Comparison of ENCODE assay signal across 8 mouse cellular contexts in the genomic region with DNA sequence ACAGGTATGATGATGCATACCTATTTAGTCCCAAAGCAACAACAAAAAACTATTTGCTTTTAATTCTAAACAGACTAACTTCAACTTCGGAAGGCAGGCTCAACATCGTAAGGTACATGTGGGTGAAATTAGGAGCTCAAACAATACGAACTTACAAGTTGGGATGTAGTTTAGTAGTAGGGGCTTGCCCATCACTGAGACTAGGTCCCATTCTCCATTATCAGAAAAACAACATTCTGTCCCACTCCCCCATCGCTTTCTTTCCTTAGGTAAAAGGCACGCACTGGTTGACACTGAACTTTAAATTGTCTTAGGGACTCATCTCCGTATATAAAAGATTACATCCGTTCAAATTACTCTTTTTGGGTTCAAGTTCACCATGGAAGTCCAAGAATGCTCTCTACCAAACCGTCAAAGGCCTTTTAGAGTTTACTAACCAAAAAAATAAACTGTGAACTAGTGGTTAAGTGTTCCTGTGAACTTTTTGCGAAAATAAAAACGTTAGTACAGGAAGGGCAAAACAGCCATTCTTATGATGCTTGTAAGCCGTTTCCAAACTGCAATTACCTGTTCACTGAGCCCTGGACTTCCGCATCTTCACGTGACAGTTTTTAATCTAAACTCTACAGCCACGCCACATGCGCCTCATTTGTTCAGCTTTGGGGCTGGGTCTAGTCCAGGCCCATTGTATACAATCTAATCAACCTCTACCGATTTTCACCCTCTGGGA. TPM values are rescaled to one million over a fixed set of nuclear protein-coding genes. Genes with fewer than 3 reads are reported as not detected.
DNase-seq lines count a peak whose midpoint lies in the region; ATAC-seq and TF ChIP-seq lines count a peak whose summit lies in the region.

No protein-coding gene starts in this region.

- intact Hi-C loops in left cerebral cortex, adult 2 months (cut with DNase I): no loop called here
- intact Hi-C loops in left cerebral cortex, postnatal 14 days (cut with DNase I): no loop called here
- intact Hi-C loops in left cerebral cortex, postnatal 25 days (cut with DNase I): no loop called here

- H3K4me2 ChIP-seq in hindbrain, postnatal 0 days (ENCODE audit: low read depth, low read length): peak overlapping the region; percentile 59
- H3K4me2 ChIP-seq in liver, embryonic 15.5 days: peak overlapping the region; percentile 79
- H3K4me2 ChIP-seq in neural tube, embryonic 13.5 days: peak overlapping the region; percentile 92

- ATAC-seq in hindbrain, postnatal 0 days: no peak
- no peak for ATAC-seq in liver, embryonic 15.5 days (ENCODE audit: insufficient read depth)
- peak; percentile 1; the same call in 1 of the 2 replicates for ATAC-seq in neural tube, embryonic 13.5 days (ENCODE audit: low read depth)

- no peak for TF ChIP-seq CTCF in left cerebral cortex, adult 2 months (IDR thresholded peaks at IDR 0.05)
- no peak for TF ChIP-seq CTCF in cortical plate, adult 2 months (IDR thresholded peaks at IDR 0.05; ENCODE audit: extremely low read depth, insufficient read depth, low read length)
- TF ChIP-seq CTCF in hindbrain, postnatal 0 days (IDR thresholded peaks at IDR 0.05; ENCODE audit: low read depth): no peak

- no peak for TF ChIP-seq POLR2A in cortical plate, adult 2 months (IDR thresholded peaks at IDR 0.05; ENCODE audit: extremely low read depth, insufficient read depth, low read length)

- WGBS in hindbrain, postnatal 0 days: 2% methylated on average over 16 of the region's 16 CpGs
- WGBS in liver, embryonic 15.5 days (ENCODE audit: insufficient replicate concordance): under 1% methylated on average over 16 of the region's 16 CpGs
- whole genome bisulfite sequencing in neural tube, embryonic 13.5 days: 2% methylated on average over 16 of the region's 16 CpGs

- H3K4me1 ChIP-seq in cortical plate, adult 2 months (ENCODE audit: control insufficient read depth, insufficient read depth, low read length): peaks cover 3% of the 10 kb centered on the region
- peaks cover 17% of the 10 kb centered on the region for H3K4me1 ChIP-seq in hindbrain, postnatal 0 days (ENCODE audit: insufficient read depth, low read length)
- peaks cover 37% of the 10 kb centered on the region for H3K4me1 ChIP-seq in liver, embryonic 15.5 days (replicated peaks)
- peaks cover 40% of the 10 kb centered on the region for H3K4me1 ChIP-seq in neural tube, embryonic 13.5 days (replicated peaks)

- peak overlapping the region; percentile 72 for H3K4me3 ChIP-seq in left cerebral cortex, adult 2 months
- peak overlapping the region; percentile 98 for H3K4me3 ChIP-seq in cortical plate, adult 2 months (ENCODE audit: insufficient read depth, low read length)
- H3K4me3 ChIP-seq in hindbrain, postnatal 0 days (ENCODE audit: low read length): peak overlapping the region; percentile 91
- H3K4me3 ChIP-seq in liver, embryonic 15.5 days (replicated peaks): peak overlapping the region; percentile 79
- peak overlapping the region; percentile 96 for H3K4me3 ChIP-seq in neural tube, embryonic 13.5 days

- DNase-seq in left cerebral cortex, adult 2 months (ENCODE audit: extremely low spot score in 1 of 2, low spot score in 2 of 2): no peak
- DNase-seq in left cerebral cortex, postnatal 14 days (ENCODE audit: low spot score in 2 of 2): no peak
- no peak for DNase-seq in hindbrain, postnatal 0 days (ENCODE audit: low spot score)
- DNase-seq in left cerebral cortex, postnatal 25 days (ENCODE audit: low spot score in 2 of 2): no peak
- DNase-seq in gastrocnemius, postnatal 25 days: no peak

- H3K36me3 ChIP-seq in hindbrain, postnatal 0 days (ENCODE audit: insufficient read depth, low read length): no peaks in the 10 kb centered on the region
- 0 out of 2 replicates have a peak, but pooled peaks cover 4% of the 10 kb centered on the region for H3K36me3 ChIP-seq in liver, embryonic 15.5 days (replicated peaks)
- H3K36me3 ChIP-seq in neural tube, embryonic 13.5 days: no peaks in the 10 kb centered on the region

- H3K9me3 ChIP-seq in hindbrain, postnatal 0 days (ENCODE audit: low read length): no peaks in the 10 kb centered on the region
- H3K9me3 ChIP-seq in liver, embryonic 15.5 days (replicated peaks): no peaks in the 10 kb centered on the region
- no peaks in the 10 kb centered on the region for H3K9me3 ChIP-seq in neural tube, embryonic 13.5 days

- peak overlapping the region; percentile 99 for H3K27ac ChIP-seq in left cerebral cortex, adult 2 months
- no peak overlapping the region for H3K27ac ChIP-seq in cortical plate, adult 2 months (ENCODE audit: insufficient read depth, low read length)
- peak overlapping the region; percentile 97 for H3K27ac ChIP-seq in hindbrain, postnatal 0 days
- H3K27ac ChIP-seq in liver, embryonic 15.5 days (replicated peaks): peak overlapping the region; percentile 94
- H3K27ac ChIP-seq in neural tube, embryonic 13.5 days (replicated peaks): peak overlapping the region; percentile 98

- H3K9ac ChIP-seq in hindbrain, postnatal 0 days (replicated peaks; ENCODE audit: low read length): peak overlapping the region; percentile 92
- H3K9ac ChIP-seq in liver, embryonic 15.5 days: peak overlapping the region; percentile 95
- peak overlapping the region; percentile 98 for H3K9ac ChIP-seq in neural tube, embryonic 13.5 days

- H3K27me3 ChIP-seq in hindbrain, postnatal 0 days (ENCODE audit: insufficient read depth, low read length): no peaks in the 10 kb centered on the region
- H3K27me3 ChIP-seq in liver, embryonic 15.5 days: no peaks in the 10 kb centered on the region
- H3K27me3 ChIP-seq in neural tube, embryonic 13.5 days: no peaks in the 10 kb centered on the region

RNA-seq across cellular contexts. Expression of a gene that starts 1.4 kb away (rescaled TPM):
- total RNA-seq in left cerebral cortex, adult 2 months (2021): 10 to 100 TPM; 71.8 to 78.4 TPM
- total RNA-seq in left cerebral cortex, postnatal 14 days (2021): 10 to 100 TPM; 70.6 to 79.9 TPM
- 65.6 and 72.6 TPM in 2 replicates for polyA plus RNA-seq in cortical plate, adult 2 months (2012; rRNA removed)
- 111 and 117 TPM in 2 replicates for total RNA-seq in hindbrain, postnatal 0 days (2014; rRNA removed)
- 202 and 205 TPM in 2 replicates for polyA plus RNA-seq in hindbrain, postnatal 0 days (2015; fragmentation: Nextera tagmentation; extraction: Ambion mirVana)
- polyA plus RNA-seq in liver, embryonic 15.5 days (2015; fragmentation: Nextera tagmentation; extraction: Ambion mirVana): 138 and 140 TPM in 2 replicates
- polyA plus RNA-seq in neural tube, embryonic 13.5 days (2015; fragmentation: Nextera tagmentation; extraction: Ambion mirVana): 292 and 340 TPM in 2 replicates
- 10 to 100 TPM; 67.3 to 78.7 TPM for total RNA-seq in left cerebral cortex, postnatal 25 days (2021)
- 10 to 100 TPM; 28.5 to 28.7 TPM for total RNA-seq in gastrocnemius, postnatal 25 days (2021)
